7 mouse cellular contexts compared by ENCODE assay signal in genomic region chr11:60727392-60728140, GRCm38 (mm10). TPM values are rescaled to one million over a fixed set of nuclear protein-coding genes. Genes with fewer than 3 reads are reported as not detected.
DNase-seq lines count a peak whose midpoint lies in the region; ATAC-seq and TF ChIP-seq lines count a peak whose summit lies in the region.

No protein-coding gene starts in this region.

- TF ChIP-seq CTCF in layer of hippocampus, adult 2 months (conservative IDR thresholded peaks at IDR 0.05): no peak
- TF ChIP-seq CTCF in olfactory bulb, adult 2 months (IDR thresholded peaks at IDR 0.05; ENCODE audit: insufficient read depth, low read depth, low read length): no peak

- WGBS in forebrain, embryonic 10.5 days: 9% methylated on average over 12 of the region's 12 CpGs
- WGBS in limb, embryonic 15.5 days: 4% methylated on average over 12 of the region's 12 CpGs
- 5% methylated on average over 12 of the region's 12 CpGs for WGBS in olfactory bulb, adult 2 months

- ATAC-seq in limb, embryonic 15.5 days (ENCODE audit: insufficient number of reproducible peaks, low FRiP score, low TSS enrichment, low read depth): no peak; the same call in 1 of the 2 replicates

- H3K4me1 ChIP-seq in brown adipose tissue, adult 24 weeks (ENCODE audit: control insufficient read depth, insufficient read depth, insufficient read length, low read length): peaks cover 6% of the 10 kb centered on the region
- H3K4me1 ChIP-seq in forebrain, embryonic 10.5 days: peaks cover 36% of the 10 kb centered on the region
- H3K4me1 ChIP-seq in limb, embryonic 15.5 days: peaks cover 32% of the 10 kb centered on the region
- peaks cover 20% of the 10 kb centered on the region for H3K4me1 ChIP-seq in olfactory bulb, adult 2 months (ENCODE audit: control insufficient read depth, insufficient read depth, low read length)

- H3K9me3 ChIP-seq in forebrain, embryonic 10.5 days: no peaks in the 10 kb centered on the region
- H3K9me3 ChIP-seq in limb, embryonic 15.5 days: no peaks in the 10 kb centered on the region

- peak overlapping the region; percentile 80 for H3K4me2 ChIP-seq in limb, embryonic 15.5 days

- no peaks in the 10 kb centered on the region for H3K27me3 ChIP-seq in forebrain, embryonic 10.5 days (ENCODE audit: poor library complexity, severe bottlenecking)
- no peaks in the 10 kb centered on the region for H3K27me3 ChIP-seq in limb, embryonic 15.5 days

- H3K27ac ChIP-seq in layer of hippocampus, adult 2 months: peak overlapping the region; percentile 85
- H3K27ac ChIP-seq in brown adipose tissue, adult 24 weeks (replicated peaks; ENCODE audit: low read depth, low read length): peak overlapping the region; percentile 91
- peak overlapping the region; percentile 92 for H3K27ac ChIP-seq in forebrain, embryonic 10.5 days
- peak overlapping the region; percentile 91 for H3K27ac ChIP-seq in limb, embryonic 15.5 days
- H3K27ac ChIP-seq in olfactory bulb, adult 2 months (ENCODE audit: insufficient read depth, low read depth, low read length): peak overlapping the region; percentile 62

- H3K9ac ChIP-seq in limb, embryonic 15.5 days: peak overlapping the region; percentile 76

- DNase-seq in layer of hippocampus, adult 2 months (ENCODE audit: low spot score in 2 of 2): no peak
- DNase-seq in layer of hippocampus, adult 11-12 months (ENCODE audit: low spot score): no peak
- DNase-seq in forebrain, embryonic 10.5 days (ENCODE audit: extremely low spot score, low spot score): no peak
- DNase-seq in urinary bladder, postnatal 10 days (ENCODE audit: low spot score): no peak

- TF ChIP-seq POLR2A in olfactory bulb, adult 2 months (IDR thresholded peaks at IDR 0.05; ENCODE audit: insufficient read depth, low read depth, low read length): no peak

- H3K36me3 ChIP-seq in forebrain, embryonic 10.5 days (replicated peaks): peaks cover 47% of the 10 kb centered on the region
- peaks cover 42% of the 10 kb centered on the region for H3K36me3 ChIP-seq in limb, embryonic 15.5 days

- peak overlapping the region; percentile 100 for H3K4me3 ChIP-seq in layer of hippocampus, adult 2 months
- peak overlapping the region; percentile 95 for H3K4me3 ChIP-seq in brown adipose tissue, adult 24 weeks (ENCODE audit: insufficient read depth, low read depth, low read length)
- H3K4me3 ChIP-seq in forebrain, embryonic 10.5 days: peak overlapping the region; percentile 91
- peak overlapping the region; percentile 87 for H3K4me3 ChIP-seq in limb, embryonic 15.5 days
- peak overlapping the region; percentile 89 for H3K4me3 ChIP-seq in olfactory bulb, adult 2 months (ENCODE audit: insufficient read depth, low read depth, low read length)

RNA-seq across cellular contexts. Expression of gene Flii, which starts 0.5 kb away (rescaled TPM):
- total RNA-seq in layer of hippocampus, adult 2 months (2021): 10 to 100 TPM; 59.5 to 68.2 TPM
- 68.5 and 68.8 TPM in 2 replicates for polyA plus RNA-seq in brown adipose tissue, adult 24 weeks (2012; ENCODE audit: insufficient read depth, insufficient read length, missing spikeins)
- polyA plus RNA-seq in forebrain, embryonic 10.5 days (2016; fragmentation: Nextera tagmentation; extraction: Ambion mirVana): 77.6 and 84.1 TPM in 2 replicates
- polyA plus RNA-seq in limb, embryonic 15.5 days (2015; fragmentation: Nextera tagmentation; extraction: Ambion mirVana): 70.8 and 76.5 TPM in 2 replicates
- not detected in 2 replicates for polyA plus RNA-seq in olfactory bulb, adult 2 months (2012; ENCODE audit: insufficient read depth, insufficient read length, low replicate concordance, missing spikeins)

RNA-seq across cellular contexts. Expression of gene Mief2, which starts 0.6 kb away (rescaled TPM):
- total RNA-seq in layer of hippocampus, adult 2 months (2021): 10 to 100 TPM; 21.2 to 25.0 TPM
- 23.5 and 30.7 TPM in 2 replicates for polyA plus RNA-seq in brown adipose tissue, adult 24 weeks (2012; ENCODE audit: insufficient read depth, insufficient read length, missing spikeins)
- 13.5 and 14.5 TPM in 2 replicates for polyA plus RNA-seq in forebrain, embryonic 10.5 days (2016; fragmentation: Nextera tagmentation; extraction: Ambion mirVana)
- polyA plus RNA-seq in limb, embryonic 15.5 days (2015; fragmentation: Nextera tagmentation; extraction: Ambion mirVana): 15.1 and 16.8 TPM in 2 replicates
- polyA plus RNA-seq in olfactory bulb, adult 2 months (2012; ENCODE audit: insufficient read depth, insufficient read length, low replicate concordance, missing spikeins): not detected in 2 replicates

RNA-seq across cellular contexts. Expression of gene Llgl1, which starts 28.0 kb away (rescaled TPM):
- 10 to 100 TPM; 43.0 to 43.3 TPM for total RNA-seq in layer of hippocampus, adult 2 months (2021)
- 4.3 and 4.4 TPM in 2 replicates for polyA plus RNA-seq in brown adipose tissue, adult 24 weeks (2012; ENCODE audit: insufficient read depth, insufficient read length, missing spikeins)
- polyA plus RNA-seq in forebrain, embryonic 10.5 days (2016; fragmentation: Nextera tagmentation; extraction: Ambion mirVana): 144 and 148 TPM in 2 replicates
- polyA plus RNA-seq in limb, embryonic 15.5 days (2015; fragmentation: Nextera tagmentation; extraction: Ambion mirVana): 50.1 and 56.9 TPM in 2 replicates
- not detected in 2 replicates for polyA plus RNA-seq in olfactory bulb, adult 2 months (2012; ENCODE audit: insufficient read depth, insufficient read length, low replicate concordance, missing spikeins)

RNA-seq across cellular contexts. Expression of gene Top3a, which starts 49.6 kb away (rescaled TPM):
- 1 to 10 TPM; 6.6 to 8.5 TPM for total RNA-seq in layer of hippocampus, adult 2 months (2021)
- polyA plus RNA-seq in brown adipose tissue, adult 24 weeks (2012; ENCODE audit: insufficient read depth, insufficient read length, missing spikeins): 2.2 and 2.6 TPM in 2 replicates
- polyA plus RNA-seq in forebrain, embryonic 10.5 days (2016; fragmentation: Nextera tagmentation; extraction: Ambion mirVana): 28.3 and 28.9 TPM in 2 replicates
- polyA plus RNA-seq in limb, embryonic 15.5 days (2015; fragmentation: Nextera tagmentation; extraction: Ambion mirVana): 16.0 and 16.8 TPM in 2 replicates
- not detected in 2 replicates for polyA plus RNA-seq in olfactory bulb, adult 2 months (2012; ENCODE audit: insufficient read depth, insufficient read length, low replicate concordance, missing spikeins)

RNA-seq across cellular contexts. Expression of gene Smcr8, which starts 49.8 kb away (rescaled TPM):
- 10 to 100 TPM; 32.3 to 34.3 TPM for total RNA-seq in layer of hippocampus, adult 2 months (2021)
- polyA plus RNA-seq in brown adipose tissue, adult 24 weeks (2012; ENCODE audit: insufficient read depth, insufficient read length, missing spikeins): 8.0 and 8.5 TPM in 2 replicates
- 9.2 and 10.0 TPM in 2 replicates for polyA plus RNA-seq in forebrain, embryonic 10.5 days (2016; fragmentation: Nextera tagmentation; extraction: Ambion mirVana)
- polyA plus RNA-seq in limb, embryonic 15.5 days (2015; fragmentation: Nextera tagmentation; extraction: Ambion mirVana): 5.4 and 5.6 TPM in 2 replicates
- not detected in 2 replicates for polyA plus RNA-seq in olfactory bulb, adult 2 months (2012; ENCODE audit: insufficient read depth, insufficient read length, low replicate concordance, missing spikeins)

Comparison
In these comparisons a context has a peak if more than half of its experiments do, and no peak if none do; other contexts are left out.
1. RNA of gene Mief2, which starts 0.6 kb away (polyA plus RNA-seq): 23.5 to 30.7 TPM in brown adipose tissue, adult 24 weeks, 15.1 to 16.8 TPM in limb, embryonic 15.5 days and 13.5 to 14.5 TPM in forebrain, embryonic 10.5 days; not detected in olfactory bulb, adult 2 months; every median in the first group is over 10 times any median in the second.
2. Peak in every context shown above with its lines, with median percentiles within 50 percentile points of each other: H3K27ac ChIP-seq and H3K4me3 ChIP-seq.